ENCODE assay signal across 10 mouse cellular contexts in the genomic region with DNA sequence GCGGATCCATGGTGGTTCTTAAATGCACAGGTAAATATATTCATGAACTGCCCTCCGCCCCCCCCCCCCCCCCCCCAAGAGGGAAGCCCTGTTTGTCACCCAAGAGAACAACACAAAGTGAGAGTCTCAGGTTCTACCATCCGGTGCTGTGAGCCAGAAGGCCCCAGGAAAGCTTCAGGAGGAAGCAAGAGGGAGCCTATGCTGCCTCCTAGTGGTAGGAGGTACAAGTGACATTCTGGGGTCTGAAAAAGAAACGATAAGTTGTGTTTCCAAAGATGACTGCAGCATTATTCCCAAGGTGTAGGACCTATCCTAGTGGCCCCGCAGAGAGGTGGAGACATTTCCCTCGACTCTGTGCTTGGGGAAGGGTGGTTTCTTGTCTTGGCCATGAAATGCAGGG.
DNase-seq lines count a peak whose midpoint lies in the region; ATAC-seq lines count a peak whose summit lies in the region.
"Had no signal": no experiment of that assay in that cellular context is flagged by ENCODE, and none has a peak within 500 bp of the region (broad histone marks: within the 10 kb centered on the region; RNA-seq: fewer than 3 reads in every experiment).

No protein-coding gene starts in this region.

- H3K4me2 ChIP-seq in neural tube, embryonic 15.5 days, result no peak overlapping the region
- H3K4me2 ChIP-seq: neural tube, embryonic 13.5 days had no signal

- no peak overlapping the region for H3K27ac ChIP-seq in neural tube, embryonic 15.5 days (replicated peaks)
- no peak overlapping the region for H3K27ac ChIP-seq in forebrain, embryonic 10.5 days
- H3K27ac ChIP-seq: neural tube, embryonic 13.5 days had no signal

- DNase-seq in cerebellum, adult 9-10 months, result peak; percentile 48
- no peak for DNase-seq in cerebellum, adult 11 months
- peak; percentile 22 for DNase-seq in neural tube, embryonic 10.5 days (ENCODE audit: extremely low spot score, low spot score)
- DNase-seq in heart, postnatal 36 days, result peak; percentile 33 to 35
- DNase-seq in forebrain, embryonic 10.5 days (ENCODE audit: extremely low spot score, low spot score), result no peak
- no peak for DNase-seq in frontal cortex, postnatal 10 days (ENCODE audit: low spot score in 2 of 2)

- peaks cover 7% of the 10 kb centered on the region; the same call in 1 of the 2 replicates for H3K4me1 ChIP-seq in neural tube, embryonic 15.5 days
- H3K4me1 ChIP-seq in forebrain, embryonic 10.5 days, result peaks cover 22% of the 10 kb centered on the region

- intact Hi-C loops in heart, postnatal 36 days (cut with DNase I), result loop anchor here (1.0 to 10.0 kb wide), 4 partner anchors 100 to 344 kb away; no protein-coding TSS in a partner anchor

- no peak overlapping the region for H3K4me3 ChIP-seq in neural tube, embryonic 15.5 days (replicated peaks)
- no peak overlapping the region for H3K4me3 ChIP-seq in forebrain, embryonic 10.5 days
- H3K4me3 ChIP-seq: neural tube, embryonic 13.5 days had no signal

- no peaks in the 10 kb centered on the region for H3K36me3 ChIP-seq in neural tube, embryonic 15.5 days
- H3K36me3 ChIP-seq in forebrain, embryonic 10.5 days (replicated peaks), result 0 out of 2 replicates have a peak, but pooled peaks cover under 1% of the 10 kb centered on the region
- H3K36me3 ChIP-seq: neural tube, embryonic 13.5 days had no signal

- ATAC-seq in neural tube, embryonic 15.5 days (ENCODE audit: low FRiP score), result no peak
- peak; percentile 83 for ATAC-seq in megakaryocyte progenitor cell, adult 5-6 weeks (replicated peaks; ENCODE audit: poor library complexity)

- H3K9ac ChIP-seq in neural tube, embryonic 15.5 days (replicated peaks), result no peak overlapping the region
- H3K9ac ChIP-seq: neural tube, embryonic 13.5 days had no signal

- no peaks in the 10 kb centered on the region for H3K27me3 ChIP-seq in neural tube, embryonic 15.5 days (replicated peaks)
- no peaks in the 10 kb centered on the region for H3K27me3 ChIP-seq in forebrain, embryonic 10.5 days (ENCODE audit: poor library complexity, severe bottlenecking)
- H3K27me3 ChIP-seq: CH12.LX; neural tube, embryonic 13.5 days had no signal

- WGBS in neural tube, embryonic 15.5 days, result 56% methylated on average over 6 of the region's 6 CpGs
- 47% methylated on average over 6 of the region's 6 CpGs for WGBS in forebrain, embryonic 10.5 days

- no peaks in the 10 kb centered on the region for H3K9me3 ChIP-seq in neural tube, embryonic 15.5 days (replicated peaks)
- H3K9me3 ChIP-seq in forebrain, embryonic 10.5 days, result no peaks in the 10 kb centered on the region
- H3K9me3 ChIP-seq: neural tube, embryonic 13.5 days had no signal

Comparison
In these comparisons a context has a peak if more than half of its experiments do, and no peak if none do; other contexts are left out.
1. DNase-seq: peak in cerebellum, adult 9-10 months (single experiment), neural tube, embryonic 10.5 days (single experiment) and heart, postnatal 36 days (2 of 2); none in cerebellum, adult 11 months (single experiment), forebrain, embryonic 10.5 days (single experiment) and frontal cortex, postnatal 10 days (0 of 2).